Mouse (Mus musculus) cortical plate, adult 2 months (tissue): ENCODE results near the gene Cspg4.

Experiments
- CTCF ChIP-seq: fragments of 200-500 bp; IDR thresholded peaks from 2 replicates; pipeline ENCODE4 v1.5.1; 2011; ENCODE audit warnings: mild to moderate bottlenecking, control low read depth, low read length; ENCODE audit not compliant: insufficient read depth; ENCODE audit errors: extremely low read depth
- POLR2A ChIP-seq: fragments of 200-500 bp; IDR thresholded peaks from 2 replicates; pipeline ENCODE4 v1.6.1; 2011; ENCODE audit warnings: mild to moderate bottlenecking, low read length, control low read depth; ENCODE audit not compliant: insufficient read depth; ENCODE audit errors: extremely low read depth

DNA sequence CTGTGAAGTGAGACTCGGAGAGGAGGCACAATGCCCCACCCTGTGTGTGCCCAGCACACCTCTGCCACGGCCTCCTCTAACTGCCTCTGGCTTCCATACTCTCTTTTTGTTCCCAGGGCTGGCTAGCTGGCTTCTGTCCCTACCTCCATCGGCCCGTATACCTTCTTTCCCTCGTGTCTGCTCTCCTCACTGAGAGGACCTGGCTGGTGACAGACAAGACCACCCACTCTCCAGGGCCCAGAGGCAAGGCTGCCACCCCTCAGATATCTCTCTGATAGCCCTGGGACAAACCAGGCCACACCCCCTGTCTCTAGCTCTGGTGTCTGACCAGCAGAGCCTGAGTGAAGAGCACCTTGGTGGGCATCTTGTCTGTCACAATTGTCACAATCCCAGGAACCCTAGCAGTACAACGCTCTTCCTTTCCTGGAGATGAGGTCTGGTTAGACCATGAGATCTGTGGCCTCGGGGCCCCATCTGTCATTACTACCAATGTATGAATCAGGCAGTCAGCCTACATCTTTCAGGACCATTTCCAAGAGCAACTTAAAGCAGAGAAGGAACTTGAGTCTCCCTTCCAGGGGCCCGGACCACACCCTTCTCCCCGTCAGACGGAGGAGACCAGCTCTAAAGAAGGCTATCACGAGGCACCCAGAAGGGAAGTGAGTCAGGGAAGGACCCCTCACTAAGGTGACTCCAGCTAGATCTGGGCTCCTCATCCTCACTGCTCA is 1.0 kb downstream of the Cspg4 start:
- no peak for TF ChIP-seq POLR2A
- no peak for TF ChIP-seq CTCF
